Mouse (Mus musculus) neural tube, embryonic 14.5 days (tissue): ENCODE data around the gene Pcdh15. TPM values are rescaled to one million over a fixed set of nuclear protein-coding genes. Genes with fewer than 3 reads are reported as not detected.

ENCODE experiments used
- ATAC-seq: fragments of 200-750 bp; cut with Nextera tagmentation; 2 replicates; pipeline ENCODE4 v1.8.0; 2017; ENCODE audit warnings: low read depth, mild to moderate bottlenecking, moderate TSS enrichment, moderate library complexity
- H3K27ac ChIP-seq: fragments of 300-500 bp; sonication (generic); 2 replicates; pipeline ENCODE4 v1.5.1; 2014; ENCODE audit warnings: low read depth, mild to moderate bottlenecking, control low read depth, low read length, moderate library complexity, mixed read lengths
- H3K27me3 ChIP-seq: fragments of 300-500 bp; sonication (generic); 2 replicates; pipeline ENCODE4 v1.6.1; 2014; ENCODE audit warnings: low read length; ENCODE audit not compliant: control insufficient read depth, insufficient read depth
- H3K36me3 ChIP-seq: fragments of 300-500 bp; sonication (generic); 2 replicates; pipeline ENCODE4 v1.6.1; 2014; ENCODE audit warnings: low read length, mixed read lengths; ENCODE audit not compliant: control insufficient read depth, insufficient read depth
- H3K4me1 ChIP-seq: fragments of 300-500 bp; sonication (generic); 2 replicates; pipeline ENCODE4 v1.6.1; 2014; ENCODE audit warnings: low read length; ENCODE audit not compliant: control insufficient read depth, insufficient read depth
- H3K4me2 ChIP-seq: fragments of 300-500 bp; sonication (generic); 2 replicates; pipeline ENCODE4 v1.6.1; 2014; ENCODE audit warnings: mild to moderate bottlenecking, low read depth, low read length, control low read depth
- H3K4me3 ChIP-seq: fragments of 300-500 bp; sonication (generic); 2 replicates; pipeline ENCODE4 v1.5.1; 2014; ENCODE audit warnings: low read depth, low read length, control low read depth, mixed read lengths
- H3K9ac ChIP-seq: fragments of 300-500 bp; sonication (generic); replicated peaks from 2 replicates; pipeline ENCODE4 v1.6.1; 2014; ENCODE audit warnings: low read depth, mild to moderate bottlenecking, control low read depth, low read length, mixed read lengths
- H3K9me3 ChIP-seq: fragments of 300-500 bp; sonication (generic); 2 replicates; pipeline ENCODE4 v1.6.1; 2016; ENCODE audit warnings: low read length; ENCODE audit not compliant: control insufficient read depth
- WGBS: fragments of 180-500 bp; shearing (Covaris S2); extraction: QIAGEN DNeasy Blood & Tissue Kit; methylation state at CpG from one replicate; pipeline ENCODE4 v1.1.7; 2014; 5-methylcytosine and 5-hydroxymethylcytosine counted together
- polyA plus RNA-seq: library from polyadenylated mRNA; unstranded; fragments of >200 nt; fragmentation: Nextera tagmentation; extraction: Ambion mirVana; gene quantifications from 2 replicates; pipeline ENCODE4 v1.2.1, GENCODE M21; 2014

Pcdh15 gene
- polyA plus RNA-seq, 1 experiment from 2014 or later: 23.0 TPM

GRCm38 (mm10) chr10:74626596-74626995, 1527.5 kb downstream of the Pcdh15 start:
- no peak overlapping the region for H3K27ac ChIP-seq
- no peak overlapping the region for H3K9ac ChIP-seq
- no peak overlapping the region for H3K4me3 ChIP-seq
- ATAC-seq: no peak
- no peaks in the 10 kb centered on the region for H3K9me3 ChIP-seq
- WGBS: 74% methylated on average over 10 of the region's 10 CpGs
- no peaks in the 10 kb centered on the region for H3K27me3 ChIP-seq
- H3K36me3 ChIP-seq: no peaks in the 10 kb centered on the region
- no peak overlapping the region for H3K4me2 ChIP-seq
- H3K4me1 ChIP-seq: no peaks in the 10 kb centered on the region

GRCm38 (mm10) chr10:74631314-74631713, 1532.2 kb downstream of the Pcdh15 start:
- Histone ChIP-seq H3K4me3 (no peak overlapping the region), H3K9ac (no peak overlapping the region), H3K4me2 (no peak overlapping the region), H3K36me3 (no peaks in the 10 kb centered on the region), H3K27me3 (no peaks in the 10 kb centered on the region), H3K27ac (no peak overlapping the region), H3K4me1 (no peaks in the 10 kb centered on the region), H3K9me3 (no peaks in the 10 kb centered on the region)
- 84% methylated on average over 9 of the region's 9 CpGs for WGBS
- ATAC-seq: no peak

- no peak overlapping the region for H3K4me2 ChIP-seq
- no peak overlapping the region for H3K27ac ChIP-seq
- H3K9me3 ChIP-seq: no peaks in the 10 kb centered on the region
- H3K9ac ChIP-seq: no peak overlapping the region
- WGBS: 49% methylated on average over 4 of the region's 4 CpGs
- no peaks in the 10 kb centered on the region for H3K27me3 ChIP-seq
- H3K4me3 ChIP-seq: no peak overlapping the region
- ATAC-seq: no peak
- no peaks in the 10 kb centered on the region for H3K36me3 ChIP-seq
- no peaks in the 10 kb centered on the region for H3K4me1 ChIP-seq
Measured at GRCm38 (mm10) chr10:74637040-74637439, 1537.9 kb downstream of the Pcdh15 start.

- H3K27me3 ChIP-seq: no peaks in the 10 kb centered on the region
- H3K4me1 ChIP-seq: no peaks in the 10 kb centered on the region
- H3K9ac ChIP-seq: no peak overlapping the region
- no peak overlapping the region for H3K4me3 ChIP-seq
- H3K9me3 ChIP-seq: no peaks in the 10 kb centered on the region
- H3K27ac ChIP-seq: no peak overlapping the region
- ATAC-seq: no peak
- 57% methylated on average over 6 of the region's 6 CpGs for WGBS
- H3K36me3 ChIP-seq: no peaks in the 10 kb centered on the region
- H3K4me2 ChIP-seq: no peak overlapping the region
Measured at GRCm38 (mm10) chr10:74642125-74642524, 1543.0 kb downstream of the Pcdh15 start.

GRCm38 (mm10) chr10:74663171-74663570, 1564.0 kb downstream of the Pcdh15 start:
- Histone ChIP-seq H3K36me3 (no peaks in the 10 kb centered on the region), H3K27me3 (no peaks in the 10 kb centered on the region), H3K9ac (no peak overlapping the region), H3K4me1 (no peaks in the 10 kb centered on the region), H3K9me3 (no peaks in the 10 kb centered on the region), H3K27ac (no peak overlapping the region), H3K4me2 (no peak overlapping the region), H3K4me3 (no peak overlapping the region)
- WGBS: 86% methylated on average over 1 of the region's 1 CpGs
- ATAC-seq: no peak

GRCm38 (mm10) chr10:74680016-74680491, 1580.9 kb downstream of the Pcdh15 start:
- Histone ChIP-seq H3K4me2 (no peak overlapping the region), H3K4me3 (no peak overlapping the region), H3K9ac (no peak overlapping the region), H3K27me3 (no peaks in the 10 kb centered on the region), H3K36me3 (no peaks in the 10 kb centered on the region), H3K27ac (no peak overlapping the region), H3K4me1 (no peaks in the 10 kb centered on the region), H3K9me3 (no peaks in the 10 kb centered on the region)
- 77% methylated on average over 4 of the region's 4 CpGs for WGBS
- no peak for ATAC-seq

GRCm38 (mm10) chr10:74680559-74680958, 1581.4 kb downstream of the Pcdh15 start:
- WGBS: 36% methylated on average over 1 of the region's 1 CpGs
- H3K9ac ChIP-seq: no peak overlapping the region
- no peaks in the 10 kb centered on the region for H3K9me3 ChIP-seq
- ATAC-seq: no peak
- no peak overlapping the region for H3K4me2 ChIP-seq
- no peaks in the 10 kb centered on the region for H3K4me1 ChIP-seq
- no peak overlapping the region for H3K27ac ChIP-seq
- H3K4me3 ChIP-seq: no peak overlapping the region
- no peaks in the 10 kb centered on the region for H3K36me3 ChIP-seq
- H3K27me3 ChIP-seq: no peaks in the 10 kb centered on the region
